Mouse (Mus musculus): Measurements from ENCODE around the gene Ptges3l. TPM values are rescaled to one million over a fixed set of nuclear protein-coding genes. Genes with fewer than 3 reads are reported as not detected.
"Not testable (repeated sequence)": the region's sequence is repeated elsewhere in the genome, so short reads cannot be mapped to it uniquely, and the experiment has no call there.

Ptges3l gene
- polyA plus RNA-seq (2011; ENCODE audit: insufficient read depth, insufficient read length, low replicate concordance, missing spikeins), result 2.4 TPM in 1 of 2 replicates, not detected in the other

GRCm38 (mm10) chr11:101424925-101425813 is at the start of gene Ptges3l, which contains the start of gene Rundc1:
Ptges3l (minus strand) TSS chr11:101425333.
Rundc1 (plus strand) TSS chr11:101425085.
- Histone ChIP-seq H3K4me1 (ENCODE audit: control insufficient read depth, insufficient read depth, low read length) (no peaks in the 10 kb centered on the region; the same call in 1 of the 2 replicates), H3K27ac (ENCODE audit: control insufficient read depth, insufficient read depth, low read depth, low read length, poor library complexity) (peak within 1 kb of the TSS; percentile 86), H3K4me3 (replicated peaks; ENCODE audit: control insufficient read depth, low read depth, low read length) (peak within 1 kb of the TSS; percentile 89)
- peak; percentile 76; the same call in 1 of the 2 replicates for TF ChIP-seq POLR2A (IDR thresholded peaks at IDR 0.05; ENCODE audit: borderline replicate concordance, control insufficient read depth, low read depth, low read length)
- peak; percentile 34; the same call in 1 of the 2 replicates for TF ChIP-seq CTCF (IDR thresholded peaks at IDR 0.05; ENCODE audit: control insufficient read depth, insufficient read depth, low read length)
- under 1% methylated on average over 81 of the region's 81 CpGs for WGBS

DNA sequence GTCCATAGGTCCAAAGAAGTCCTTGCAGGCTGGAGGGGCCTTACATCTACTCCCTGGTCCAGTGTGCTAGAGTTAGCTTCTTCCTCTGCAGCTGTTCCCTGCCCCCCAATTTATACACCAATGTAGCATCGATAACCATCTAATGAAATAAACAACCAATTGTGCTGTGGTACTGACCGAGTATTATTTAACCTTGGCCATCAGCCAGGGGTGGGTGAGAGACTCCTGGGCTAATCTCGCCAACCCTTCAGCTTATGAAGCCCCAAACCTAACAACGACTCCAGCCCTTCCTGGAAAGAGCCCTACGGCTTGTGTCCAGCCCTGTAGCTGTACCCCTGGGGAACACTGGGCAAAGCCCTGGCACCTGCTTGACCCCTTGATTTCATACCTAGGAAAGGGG is 49.2 kb upstream of the Ptges3l start:
- H3K27ac ChIP-seq (ENCODE audit: control insufficient read depth, insufficient read depth, low read depth, low read length, poor library complexity), result no peak overlapping the region
- H3K4me3 ChIP-seq (replicated peaks; ENCODE audit: control insufficient read depth, low read depth, low read length), result no peak overlapping the region
- TF ChIP-seq CTCF (IDR thresholded peaks at IDR 0.05; ENCODE audit: control insufficient read depth, insufficient read depth, low read length), result no peak
- no peak for TF ChIP-seq POLR2A (IDR thresholded peaks at IDR 0.05; ENCODE audit: borderline replicate concordance, control insufficient read depth, low read depth, low read length)
- no peaks in the 10 kb centered on the region for H3K4me1 ChIP-seq (ENCODE audit: control insufficient read depth, insufficient read depth, low read length)
- 61% methylated on average over 5 of the region's 5 CpGs for WGBS

GRCm38 (mm10) chr11:101473686-101474085 is 48.6 kb upstream of the Ptges3l start:
- 81% methylated on average over 1 of the region's 1 CpGs for WGBS
- H3K4me3 ChIP-seq (replicated peaks; ENCODE audit: control insufficient read depth, low read depth, low read length); H3K4me1 ChIP-seq (ENCODE audit: control insufficient read depth, insufficient read depth, low read length); H3K27ac ChIP-seq (ENCODE audit: control insufficient read depth, insufficient read depth, low read depth, low read length, poor library complexity): not testable (repeated sequence)

GRCm38 (mm10) chr11:101472336-101472735 is 47.2 kb upstream of the Ptges3l start:
- no peak for TF ChIP-seq POLR2A (IDR thresholded peaks at IDR 0.05; ENCODE audit: borderline replicate concordance, control insufficient read depth, low read depth, low read length)
- no peak for TF ChIP-seq CTCF (IDR thresholded peaks at IDR 0.05; ENCODE audit: control insufficient read depth, insufficient read depth, low read length)
- H3K4me1 ChIP-seq (ENCODE audit: control insufficient read depth, insufficient read depth, low read length), result no peaks in the 10 kb centered on the region
- 77% methylated on average over 7 of the region's 7 CpGs for WGBS
- H3K4me3 ChIP-seq (replicated peaks; ENCODE audit: control insufficient read depth, low read depth, low read length), result no peak overlapping the region
- no peak overlapping the region for H3K27ac ChIP-seq (ENCODE audit: control insufficient read depth, insufficient read depth, low read depth, low read length, poor library complexity)

GRCm38 (mm10) chr11:101471926-101472325 is 46.8 kb upstream of the Ptges3l start:
- H3K27ac ChIP-seq (ENCODE audit: control insufficient read depth, insufficient read depth, low read depth, low read length, poor library complexity), result no peak overlapping the region
- WGBS, result 76% methylated on average over 3 of the region's 3 CpGs
- no peak overlapping the region for H3K4me3 ChIP-seq (replicated peaks; ENCODE audit: control insufficient read depth, low read depth, low read length)
- H3K4me1 ChIP-seq (ENCODE audit: control insufficient read depth, insufficient read depth, low read length), result no peaks in the 10 kb centered on the region; the same call in 1 of the 2 replicates
- no peak for TF ChIP-seq POLR2A (IDR thresholded peaks at IDR 0.05; ENCODE audit: borderline replicate concordance, control insufficient read depth, low read depth, low read length)
- no peak for TF ChIP-seq CTCF (IDR thresholded peaks at IDR 0.05; ENCODE audit: control insufficient read depth, insufficient read depth, low read length)

- H3K27ac ChIP-seq (ENCODE audit: control insufficient read depth, insufficient read depth, low read depth, low read length, poor library complexity), result no peak overlapping the region
- 81% methylated on average over 7 of the region's 7 CpGs for WGBS
- peaks cover 2% of the 10 kb centered on the region for H3K4me1 ChIP-seq (ENCODE audit: control insufficient read depth, insufficient read depth, low read length)
- no peak for TF ChIP-seq CTCF (IDR thresholded peaks at IDR 0.05; ENCODE audit: control insufficient read depth, insufficient read depth, low read length)
- no peak for TF ChIP-seq POLR2A (IDR thresholded peaks at IDR 0.05; ENCODE audit: borderline replicate concordance, control insufficient read depth, low read depth, low read length)
- no peak overlapping the region for H3K4me3 ChIP-seq (replicated peaks; ENCODE audit: control insufficient read depth, low read depth, low read length)
Measured at GRCm38 (mm10) chr11:101470206-101470605, 45.1 kb upstream of the Ptges3l start.

DNA sequence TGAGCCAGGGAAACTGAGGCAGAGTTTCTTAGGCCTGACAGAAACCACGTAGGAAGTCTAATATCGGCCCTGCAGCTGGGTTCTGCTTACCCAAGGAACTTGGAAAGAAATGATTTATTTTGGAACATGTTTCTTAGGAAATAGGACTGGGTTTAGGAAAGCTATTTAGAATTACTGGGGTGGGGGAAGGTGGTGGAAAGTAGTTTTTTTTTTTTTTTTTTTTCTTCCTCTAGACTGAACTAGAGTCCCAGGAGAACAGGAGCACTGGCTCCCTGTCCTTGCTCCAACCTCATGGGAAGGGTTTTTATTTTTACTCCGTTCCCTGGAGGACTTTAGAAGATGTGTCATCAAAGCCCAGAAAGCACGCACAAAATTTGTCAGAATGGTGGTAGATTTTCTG is 44.0 kb upstream of the Ptges3l start:
- Histone ChIP-seq H3K4me3 (replicated peaks; ENCODE audit: control insufficient read depth, low read depth, low read length) (no peak overlapping the region), H3K27ac (ENCODE audit: control insufficient read depth, insufficient read depth, low read depth, low read length, poor library complexity) (no peak overlapping the region), H3K4me1 (ENCODE audit: control insufficient read depth, insufficient read depth, low read length) (peaks cover 2% of the 10 kb centered on the region)
- TF ChIP-seq CTCF (IDR thresholded peaks at IDR 0.05; ENCODE audit: control insufficient read depth, insufficient read depth, low read length) (no peak), POLR2A (IDR thresholded peaks at IDR 0.05; ENCODE audit: borderline replicate concordance, control insufficient read depth, low read depth, low read length) (no peak)
- WGBS, result 67% methylated on average over 4 of the region's 4 CpGs

DNA sequence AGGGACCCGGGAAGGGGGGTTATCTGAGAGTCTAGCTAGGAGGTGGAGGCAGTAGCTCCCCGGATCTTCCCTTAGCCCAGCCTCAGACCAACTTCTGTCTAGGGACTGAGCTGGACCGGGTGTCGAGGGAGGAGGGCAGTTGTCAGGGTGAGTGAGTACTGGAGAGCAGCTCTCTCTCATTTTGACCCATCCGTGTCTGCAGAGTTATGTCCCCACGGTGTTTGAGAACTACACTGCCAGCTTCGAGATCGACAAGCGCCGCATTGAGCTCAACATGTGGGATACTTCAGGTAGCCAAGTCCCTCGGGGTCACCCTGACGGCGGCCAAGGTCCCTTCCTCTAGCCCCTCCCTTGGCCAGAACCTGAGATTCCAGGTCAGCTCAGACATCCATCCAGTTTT is 43.6 kb upstream of the Ptges3l start:
- 28% methylated on average over 13 of the region's 13 CpGs for WGBS
- no peak overlapping the region for H3K27ac ChIP-seq (ENCODE audit: control insufficient read depth, insufficient read depth, low read depth, low read length, poor library complexity)

More for the DNA sequence above, 43.6 kb upstream of the Ptges3l start:
- TF ChIP-seq CTCF (IDR thresholded peaks at IDR 0.05; ENCODE audit: control insufficient read depth, insufficient read depth, low read length) (no peak), POLR2A (IDR thresholded peaks at IDR 0.05; ENCODE audit: borderline replicate concordance, control insufficient read depth, low read depth, low read length) (no peak)
- peaks cover 3% of the 10 kb centered on the region for H3K4me1 ChIP-seq (ENCODE audit: control insufficient read depth, insufficient read depth, low read length)
- no peak overlapping the region for H3K4me3 ChIP-seq (replicated peaks; ENCODE audit: control insufficient read depth, low read depth, low read length)

Measured in bone marrow, adult 2 months (tissue).